Mouse (Mus musculus): ENCODE results near the gene Tmem270. TPM values are rescaled to one million over a fixed set of nuclear protein-coding genes. Genes with fewer than 3 reads are reported as not detected.

Gene Tmem270
- total and polyA plus RNA-seq, 3 experiments = not detected

- TF ChIP-seq POLR2AphosphoS5 (IDR thresholded peaks at IDR 0.05; ENCODE audit: borderline replicate concordance, low read depth, low read length) (no peak), MAFK (IDR thresholded peaks at IDR 0.05; ENCODE audit: borderline replicate concordance, low read depth, low read length) (no peak), SMC3 (IDR thresholded peaks at IDR 0.05; ENCODE audit: low read depth, low read length) (no peak), USF2 (IDR thresholded peaks at IDR 0.05; ENCODE audit: borderline replicate concordance in 1 of 2, insufficient read depth in 1 of 2, low read depth in 1 of 2, low read length in 2 of 2) (no peak), CHD2 (IDR thresholded peaks at IDR 0.05; ENCODE audit: low read length) (no peak), MAX (IDR thresholded peaks at IDR 0.05; ENCODE audit: low read length) (peak; percentile 84), KAT2A (conservative IDR thresholded peaks at IDR 0.05; ENCODE audit: low read depth, low read length) (no peak; the same call in 1 of the 2 replicates), SIN3A (IDR thresholded peaks at IDR 0.05; ENCODE audit: low read length) (peak; percentile 59), MXI1 (IDR thresholded peaks at IDR 0.05; ENCODE audit: low read depth, low read length) (0 out of 2 replicates have a peak, but pooled peaks have one; percentile 20), EP300 (IDR thresholded peaks at IDR 0.05; ENCODE audit: low read depth in 1 of 2, low read length in 2 of 2) (peak; percentile 69 to 89), ETS1 (IDR thresholded peaks at IDR 0.05; ENCODE audit: low read depth, low read length) (peak; percentile 79), CTCF (IDR thresholded peaks at IDR 0.05 in 2 of 3, conservative IDR thresholded peaks at IDR 0.05 in 1 of 3; ENCODE audit: control insufficient read depth in 1 of 3, insufficient read depth in 1 of 3, low read depth in 2 of 3, low read length in 3 of 3, poor library complexity in 1 of 3, severe bottlenecking in 1 of 3) (no peak), RAD21 (IDR thresholded peaks at IDR 0.05; ENCODE audit: low read depth, low read length) (no peak)
Measured at GRCm38 (mm10) chr5:134913753-134914152, 7.2 kb upstream of the Tmem270 start (continued).

GRCm38 (mm10) chr5:134913352-134913751, 6.8 kb upstream of the Tmem270 start:
- no peaks in the 10 kb centered on the region for H3K27me3 ChIP-seq (ENCODE audit: control insufficient read depth in 1 of 2, insufficient read depth in 2 of 2, low read length in 2 of 2)
- peaks cover 0 to 19% of the 10 kb centered on the region in 2 experiments; a peak in 2 of 4 replicates for H3K36me3 ChIP-seq (ENCODE audit: control insufficient read depth in 1 of 2, insufficient read depth in 2 of 2, low read length in 2 of 2)
- peak overlapping the region; percentile 9; the same call in 1 of the 2 replicates for H3K9ac ChIP-seq (ENCODE audit: control insufficient read depth, low read depth, low read length, poor library complexity, severe bottlenecking)
- H3K79me2 ChIP-seq (ENCODE audit: control insufficient read depth, insufficient read depth, low read length, poor library complexity) = no peaks in the 10 kb centered on the region
- H3K4me1 ChIP-seq (ENCODE audit: control insufficient read depth in 1 of 2, insufficient read depth in 2 of 2, low read length in 2 of 2) = peaks cover 15 to 37% of the 10 kb centered on the region in 2 experiments
- no peaks in the 10 kb centered on the region for H3K9me3 ChIP-seq (replicated peaks; ENCODE audit: insufficient read depth, low read length)
- H3K27ac ChIP-seq (ENCODE audit: control insufficient read depth, low read depth, low read length) = peak overlapping the region; percentile 26
- no peak for DNase-seq (ENCODE audit: low read depth, low spot score)
- TF ChIP-seq USF2 (IDR thresholded peaks at IDR 0.05; ENCODE audit: borderline replicate concordance in 1 of 2, insufficient read depth in 1 of 2, low read depth in 1 of 2, low read length in 2 of 2) (no peak), RCOR1 (IDR thresholded peaks at IDR 0.05; ENCODE audit: low read depth, low read length) (no peak), ZKSCAN1 (IDR thresholded peaks at IDR 0.05; ENCODE audit: low read depth, low read length) (no peak), USF1 (IDR thresholded peaks at IDR 0.05; ENCODE audit: low read depth, low read length) (no peak), TAL1 (IDR thresholded peaks at IDR 0.05; ENCODE audit: low read length) (no peak), BHLHE40 (IDR thresholded peaks at IDR 0.05; ENCODE audit: borderline replicate concordance, low read depth, low read length) (no peak), MEF2A (IDR thresholded peaks at IDR 0.05; ENCODE audit: extremely low read depth, insufficient replicate concordance, low read depth, low read length, poor library complexity, severe bottlenecking) (no peak), SIN3A (IDR thresholded peaks at IDR 0.05; ENCODE audit: low read length) (no peak), NRF1 (IDR thresholded peaks at IDR 0.05; ENCODE audit: insufficient read depth, low read depth, low read length, poor library complexity, severe bottlenecking) (no peak), MAFK (IDR thresholded peaks at IDR 0.05; ENCODE audit: borderline replicate concordance, low read depth, low read length) (no peak), JUND (IDR thresholded peaks at IDR 0.05; ENCODE audit: low read depth, low read length) (no peak), ZC3H11A (IDR thresholded peaks at IDR 0.05; ENCODE audit: low read depth, low read length) (no peak), MAZ (IDR thresholded peaks at IDR 0.05; ENCODE audit: low read depth, low read length) (no peak), ZMIZ1 (IDR thresholded peaks at IDR 0.05; ENCODE audit: low read depth, low read length) (no peak), MYC (IDR thresholded peaks at IDR 0.05; ENCODE audit: low read depth, low read length) (no peak), TBP (IDR thresholded peaks at IDR 0.05; ENCODE audit: low read depth, low read length) (no peak), ETS1 (IDR thresholded peaks at IDR 0.05; ENCODE audit: low read depth, low read length) (no peak), POLR2AphosphoS2 (IDR thresholded peaks at IDR 0.05; ENCODE audit: low read length) (no peak)
- H3K4me3 ChIP-seq (ENCODE audit: control insufficient read depth in 1 of 2, insufficient read depth in 1 of 2, low read depth in 2 of 2, low read length in 2 of 2) = peak overlapping the region in 1 of 2 experiments; percentile 25; a peak in 2 of 4 replicates

Data from MEL (cell line).